Mouse (Mus musculus) Patski (cell line): ENCODE results near the gene Rras2. TPM values are rescaled to one million over a fixed set of nuclear protein-coding genes. Genes with fewer than 3 reads are reported as not detected.

Experiments used
- ATAC-seq: fragments of 100-300 bp; one replicate; pipeline ENCODE4 v1.8.0; 2021
- CTCF ChIA-PET: fragments of 350-600 bp; sonication (Branson Sonifier 250); formaldehyde crosslinking; loops from one replicate; lab custom pipeline; 2022; ENCODE audit warnings: inconsistent platforms; lab: Charles Lee
- POLR2A ChIA-PET: fragments of 350-600 bp; sonication (Branson Sonifier 250); formaldehyde crosslinking; loops from one replicate; lab custom pipeline; 2022; ENCODE audit warnings: antibody characterized with exemption, inconsistent platforms; lab: Charles Lee
- DNase-seq: peaks from one replicate; pipeline ENCODE4 v3.0.0-alpha.2; 2011; ENCODE audit warnings: low read depth, low spot score
- H3K27me3 ChIP-seq: fragments of 371-371 bp; one replicate; pipeline ENCODE4 v1.5.1; 2021
- CTCF ChIP-seq: fragments of 100-300 bp; IDR thresholded peaks from one replicate; pipeline ENCODE4 v1.5.1; 2021
- in situ Hi-C: fragments of 300-500 bp; cut with MboI; formaldehyde crosslinking; loops from 3 replicates; pipeline ENCODE4 v1.11.1; 2018; ENCODE audit warnings: low pct_unique_long_range_greater_than_20kb, mixed read lengths
- polyA plus RNA-seq: library from polyadenylated mRNA; unstranded; gene quantifications from one replicate; pipeline ENCODE4 v1.2.3, GENCODE M21; 2021

The Rras2 gene
- polyA plus RNA-seq, result 145 TPM

- peak; percentile 96 for ATAC-seq
- POLR2A ChIA-PET, result interaction anchor here (1.2 kb wide), 1 partner anchor 28 kb away, joined by 3 read pairs; no protein-coding TSS in a partner anchor
- in situ Hi-C loops, result loop anchor here (10.0 kb wide), 2 partner anchors 53 to 87 kb away; no protein-coding TSS in a partner anchor
- TF ChIP-seq CTCF, result no peak
- no peak for DNase-seq
- CTCF ChIA-PET, result no interaction called here
- H3K27me3 ChIP-seq, result no peaks in the 10 kb centered on the region
Measured at GRCm38 (mm10) chr7:114117444-114117905, at the start of gene Rras2. Gene Rras2 (minus strand): TSS chr7:114117781.

GRCm38 (mm10) chr7:114162975-114163374 is 45.4 kb upstream of the Rras2 start:
- CTCF ChIA-PET, result interaction anchor here (0.7 to 1.0 kb wide), 3 partner anchors 24 to 96 kb away, joined by 3 read pairs; no protein-coding TSS in a partner anchor
- H3K27me3 ChIP-seq, result no peaks in the 10 kb centered on the region
- ATAC-seq, result no peak
- POLR2A ChIA-PET, result no interaction called here
- TF ChIP-seq CTCF, result no peak
- in situ Hi-C loops, result no loop called here
- DNase-seq, result no peak

GRCm38 (mm10) chr7:114161101-114161500 is 43.5 kb upstream of the Rras2 start:
- DNase-seq (no peak), ATAC-seq (no peak)
- ChIA-PET CTCF (interaction anchor here (0.7 to 1.9 kb wide), 6 partner anchors 13 to 52 kb away, joined by 3 to 5 read pairs (median 4); no protein-coding TSS in a partner anchor), POLR2A (no interaction called here)
- no peaks in the 10 kb centered on the region for H3K27me3 ChIP-seq
- in situ Hi-C loops, result no loop called here
- TF ChIP-seq CTCF, result no peak

GRCm38 (mm10) chr7:114157716-114158278 is 40.2 kb upstream of the Rras2 start:
- in situ Hi-C loops, result no loop called here
- no peaks in the 10 kb centered on the region for H3K27me3 ChIP-seq
- TF ChIP-seq CTCF, result no peak
- ATAC-seq (no peak), DNase-seq (no peak)
- ChIA-PET CTCF (interaction anchor here (0.7 kb wide), 1 partner anchor 9 kb away, joined by 3 read pairs; no protein-coding TSS in a partner anchor), POLR2A (no interaction called here)

- no peaks in the 10 kb centered on the region for H3K27me3 ChIP-seq
- in situ Hi-C loops, result no loop called here
- TF ChIP-seq CTCF, result no peak
- DNase-seq, result peak; percentile 22
- POLR2A ChIA-PET, result no interaction called here
- CTCF ChIA-PET, result no interaction called here
- ATAC-seq, result no peak
Measured at GRCm38 (mm10) chr7:114156364-114156763, 38.8 kb upstream of the Rras2 start.

- no peak for ATAC-seq
- CTCF ChIA-PET, result interaction anchor here (2.1 kb wide), 1 partner anchor 10 kb away, joined by 7 read pairs; no protein-coding TSS in a partner anchor
Measured at GRCm38 (mm10) chr7:114155053-114155865, 37.7 kb upstream of the Rras2 start.

GRCm38 (mm10) chr7:114151036-114151780 is 33.6 kb upstream of the Rras2 start:
- H3K27me3 ChIP-seq, result no peaks in the 10 kb centered on the region
- no peak for ATAC-seq
- no peak for DNase-seq
- in situ Hi-C loops, result no loop called here
- POLR2A ChIA-PET, result no interaction called here
- CTCF ChIA-PET, result no interaction called here
- TF ChIP-seq CTCF, result no peak

More at GRCm38 (mm10) chr7:114155053-114155865, 37.7 kb upstream of the Rras2 start:
- POLR2A ChIA-PET, result no interaction called here
- in situ Hi-C loops, result no loop called here
- DNase-seq, result no peak
- TF ChIP-seq CTCF, result no peak
- H3K27me3 ChIP-seq, result no peaks in the 10 kb centered on the region

GRCm38 (mm10) chr7:114149564-114149963 is 32.0 kb upstream of the Rras2 start:
- no peak for DNase-seq
- ChIA-PET POLR2A (interaction anchor here (0.6 kb wide), 1 partner anchor 31 kb away, joined by 3 read pairs; no protein-coding TSS in a partner anchor), CTCF (no interaction called here)
- ATAC-seq, result no peak
- in situ Hi-C loops, result no loop called here
- TF ChIP-seq CTCF, result no peak
- no peaks in the 10 kb centered on the region for H3K27me3 ChIP-seq

GRCm38 (mm10) chr7:114149135-114149534 is 31.6 kb upstream of the Rras2 start:
- TF ChIP-seq CTCF, result no peak
- ATAC-seq (peak; percentile 35), DNase-seq (peak; percentile 15)
- ChIA-PET POLR2A (interaction anchor here (0.6 kb wide), 1 partner anchor 31 kb away, joined by 3 read pairs; no protein-coding TSS in a partner anchor), CTCF (no interaction called here)
- in situ Hi-C loops, result no loop called here
- no peaks in the 10 kb centered on the region for H3K27me3 ChIP-seq

- H3K27me3 ChIP-seq, result no peaks in the 10 kb centered on the region
- in situ Hi-C loops, result no loop called here
- DNase-seq, result no peak
- CTCF ChIA-PET, result interaction anchor here (2.1 kb wide), 1 partner anchor 8 kb away, joined by 7 read pairs; no protein-coding TSS in a partner anchor
- no peak for ATAC-seq
- POLR2A ChIA-PET, result interaction anchor here (1.3 kb wide), 1 partner anchor 13 kb away, joined by 3 read pairs; no protein-coding TSS in a partner anchor
- TF ChIP-seq CTCF, result no peak
Measured at GRCm38 (mm10) chr7:114145841-114146240, 28.3 kb upstream of the Rras2 start.
